Mouse (Mus musculus) frontal cortex, postnatal 36 days (tissue): ENCODE data around the gene Zfp12.

Experiments
- DNase-seq, 2 experiments: peaks; one replicate each; pipeline ENCODE4 v3.0.0; 2022; ENCODE audit warnings: low spot score in 2 of 2

The Zfp12 gene

GRCm38 (mm10) chr5:143266794-143267193 lies 31.8 kb downstream of the Zfp12 start:
- no peak for DNase-seq

GRCm38 (mm10) chr5:143268985-143269362 lies 34.0 kb downstream of the Zfp12 start:
- DNase-seq = peak in 1 of 2 experiments; percentile 25

- DNase-seq = peak; percentile 72 to 74
Observed at GRCm38 (mm10) chr5:143269363-143270150, 34.6 kb downstream of the Zfp12 start, which contains the start of gene Zfp316. Gene Zfp316 (minus strand): TSS chr5:143270022.

GRCm38 (mm10) chr5:143270151-143270519 lies 35.2 kb downstream of the Zfp12 start:
- DNase-seq = no peak

DNA sequence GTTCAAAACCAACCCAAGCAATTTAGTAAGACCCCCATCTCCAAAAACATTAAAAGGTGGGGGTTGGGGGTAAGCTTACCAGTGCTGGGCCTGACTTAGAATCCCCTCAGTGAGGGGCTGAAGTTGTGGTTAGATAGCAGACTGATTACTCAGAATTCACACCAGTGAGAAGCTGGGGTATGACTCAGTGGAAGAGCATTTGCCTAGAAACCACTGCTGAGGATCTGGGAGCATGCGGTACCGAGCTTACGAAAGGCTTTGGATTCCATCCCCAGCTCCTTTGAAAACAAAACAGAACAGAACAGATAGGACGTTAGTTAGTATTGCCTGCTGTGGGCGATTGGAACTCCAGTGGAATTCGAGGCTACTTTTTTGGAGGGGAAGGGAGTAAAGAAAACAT lies 36.7 kb downstream of the Zfp12 start:
- peak in 1 of 2 experiments; percentile 21 for DNase-seq

GRCm38 (mm10) chr5:143272108-143272507 lies 37.1 kb downstream of the Zfp12 start:
- DNase-seq = no peak

- DNase-seq = no peak
Observed at GRCm38 (mm10) chr5:143272540-143273330, 37.8 kb downstream of the Zfp12 start.

GRCm38 (mm10) chr5:143275761-143276160 lies 40.8 kb downstream of the Zfp12 start:
- no peak for DNase-seq

GRCm38 (mm10) chr5:143279247-143279646 lies 44.3 kb downstream of the Zfp12 start:
- DNase-seq = no peak

GRCm38 (mm10) chr5:143284762-143285161 lies 49.8 kb downstream of the Zfp12 start:
- no peak for DNase-seq

DNA sequence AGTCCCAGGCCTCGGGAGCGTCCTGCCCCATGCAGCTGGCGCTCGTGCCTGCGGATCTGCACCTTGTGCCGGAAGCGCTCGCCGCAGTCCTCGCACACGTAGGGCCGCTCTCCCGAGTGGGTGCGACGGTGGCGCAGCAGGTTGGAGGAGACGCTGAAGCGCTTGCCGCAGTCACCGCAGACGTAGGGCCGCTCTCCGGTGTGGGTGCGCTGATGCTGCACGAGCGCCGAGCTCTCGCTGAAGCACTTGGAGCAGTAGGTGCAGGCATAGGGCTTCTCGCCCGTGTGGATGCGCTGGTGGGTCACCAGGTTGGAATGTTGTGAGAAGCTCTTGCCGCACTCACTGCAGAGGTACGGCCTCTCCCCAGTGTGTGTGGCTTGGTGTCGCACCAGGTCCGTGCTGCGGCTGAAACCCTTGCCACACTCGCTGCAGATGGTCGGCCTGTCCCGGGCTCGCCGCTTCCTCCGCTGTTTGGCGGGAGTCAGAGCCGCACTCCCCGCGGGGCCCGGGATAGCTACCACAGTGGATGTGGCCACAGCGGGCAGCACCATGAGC lies 52.9 kb downstream of the Zfp12 start:
- no peak for DNase-seq

GRCm38 (mm10) chr5:143288378-143288911 lies 53.5 kb downstream of the Zfp12 start:
- no peak for DNase-seq

DNA sequence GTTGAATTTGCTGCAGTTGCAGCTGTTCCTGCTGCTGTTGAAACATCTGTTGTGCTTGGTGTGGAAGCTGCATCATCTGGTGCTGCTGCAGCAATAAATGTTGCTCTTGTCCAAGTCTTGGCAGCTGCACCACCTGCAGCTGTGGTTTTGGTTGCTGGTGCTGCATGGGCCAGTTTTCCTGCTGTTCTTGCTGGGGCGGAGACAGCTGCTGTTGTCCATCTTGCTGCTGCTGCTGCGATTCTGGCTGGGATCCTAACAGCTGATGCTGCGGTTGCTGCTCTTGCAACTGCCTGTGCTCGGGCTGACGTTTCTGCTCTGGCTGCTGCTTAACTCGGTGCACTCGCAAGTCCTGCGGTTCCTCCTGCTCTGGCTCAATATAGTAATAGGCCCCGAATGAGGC lies 54.3 kb downstream of the Zfp12 start:
- DNase-seq = no peak

- no peak for DNase-seq
Observed at GRCm38 (mm10) chr5:143292879-143293278, 57.9 kb downstream of the Zfp12 start.

DNA sequence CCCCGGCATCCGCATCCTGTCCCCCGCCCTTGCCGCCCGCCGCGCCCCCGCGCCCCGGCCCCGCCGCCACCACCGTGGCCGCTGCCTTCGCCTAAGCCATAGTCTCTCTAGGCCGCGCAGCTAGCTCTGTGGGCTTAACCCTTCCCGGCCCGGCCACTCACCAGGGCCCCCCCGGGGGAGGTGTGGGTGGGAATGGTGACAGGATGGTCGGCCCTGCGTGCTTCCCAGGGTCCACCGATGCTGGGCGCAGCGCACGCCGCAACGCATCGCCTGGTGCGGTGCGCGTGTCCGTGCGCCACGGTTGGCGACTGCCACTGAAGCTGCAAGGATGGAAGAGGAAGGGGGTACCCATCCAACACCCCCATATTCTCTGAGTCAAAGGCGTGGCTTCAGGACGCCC lies 58.4 kb downstream of the Zfp12 start, which contains the start of gene Zfp853:
Gene Zfp853, minus strand, starts transcription at position 220 of the 400 bp plus-strand sequence.
- no peak for DNase-seq

DNA sequence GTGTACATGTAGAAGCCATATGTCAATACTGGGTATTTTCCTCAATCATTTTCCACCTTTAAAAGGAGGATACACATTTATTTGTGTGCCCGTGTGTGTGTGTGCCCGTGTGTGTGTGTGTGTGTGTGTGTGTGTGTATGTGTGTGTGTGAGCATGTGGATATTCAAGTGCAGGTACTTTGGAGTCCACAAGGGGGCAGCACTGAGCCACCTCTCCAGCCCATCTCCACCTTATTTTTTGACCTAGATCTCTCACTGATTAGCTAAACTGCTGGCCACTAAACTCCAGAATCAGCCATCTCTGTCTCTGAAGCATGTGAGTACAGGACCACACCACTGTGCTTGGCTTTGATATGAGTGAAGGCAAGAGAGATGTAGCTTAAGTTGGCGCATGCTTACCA lies 59.9 kb downstream of the Zfp12 start:
- no peak for DNase-seq

GRCm38 (mm10) chr5:143295330-143295729 lies 60.4 kb downstream of the Zfp12 start:
- DNase-seq = peak in 1 of 2 experiments; percentile 33

DNA sequence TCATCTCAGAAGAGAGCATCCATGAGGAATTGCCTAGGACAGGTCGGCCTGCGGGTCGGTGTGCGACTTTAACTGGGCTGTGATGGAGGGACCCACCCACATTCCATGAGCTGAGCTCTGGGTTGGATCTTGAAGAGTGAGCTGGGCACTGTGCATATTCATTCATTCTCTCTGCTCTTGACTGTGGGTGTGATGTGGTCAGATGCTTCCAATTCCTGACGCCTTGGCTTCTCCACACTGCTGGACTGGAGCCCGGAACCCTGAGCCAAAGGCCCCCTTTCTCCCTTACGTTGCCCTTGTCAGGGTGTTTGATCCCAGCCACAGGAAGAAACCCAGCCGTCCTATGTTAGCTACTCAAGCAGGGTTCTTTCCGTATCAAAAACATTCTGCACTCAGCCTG lies 63.0 kb downstream of the Zfp12 start:
- no peak for DNase-seq

GRCm38 (mm10) chr5:143298391-143298790 lies 63.4 kb downstream of the Zfp12 start:
- DNase-seq = no peak
